Comparison of ENCODE assay signal across 18 mouse cellular contexts in genomic region chr16:14352234-14352633, GRCm38 (mm10). TPM values are rescaled to one million over a fixed set of nuclear protein-coding genes. Genes with fewer than 3 reads are reported as not detected.
DNase-seq lines count a peak whose midpoint lies in the region; ATAC-seq and TF ChIP-seq lines count a peak whose summit lies in the region.
"Had no signal": no experiment of that assay in that cellular context is flagged by ENCODE, and none has a peak within 500 bp of the region (broad histone marks: within the 10 kb centered on the region; RNA-seq: fewer than 3 reads in every experiment).

No protein-coding gene starts in this region.

- no peak for TF ChIP-seq EP300 in liver, postnatal 0 days (IDR thresholded peaks at IDR 0.05; ENCODE audit: low read depth)

- H3K4me2 ChIP-seq in liver, embryonic 13.5 days: no peak overlapping the region
- H3K4me2 ChIP-seq in liver, postnatal 0 days (ENCODE audit: low read depth, low read length): no peak overlapping the region
- H3K4me2 ChIP-seq: embryonic facial prominence, embryonic 13.5 days; forebrain, embryonic 13.5 days; heart, embryonic 12.5 days; hindbrain, embryonic 15.5 days had no signal

- TF ChIP-seq CTCF in liver, postnatal 0 days (IDR thresholded peaks at IDR 0.05; ENCODE audit: low read depth): no peak

- 63% methylated on average over 3 of the region's 3 CpGs for WGBS in liver, embryonic 13.5 days (ENCODE audit: insufficient replicate concordance)
- WGBS in liver, postnatal 0 days (ENCODE audit: insufficient replicate concordance): 70% methylated on average over 3 of the region's 3 CpGs

- DNase-seq in liver, embryonic 13.5 days: no peak
- DNase-seq in liver: no peak
- no peak for DNase-seq in liver, postnatal 0 days
- no peak for DNase-seq in layer of hippocampus, adult 9-10 months (ENCODE audit: low spot score)
- no peak for DNase-seq in adrenal gland, adult 18-20 months (ENCODE audit: low spot score in 2 of 2)
- DNase-seq: adrenal gland, postnatal 10 days; cerebellum, adult 18-20 months; cerebellum, adult 9-11 months; cerebellum, postnatal 36 days; forebrain, postnatal 0 days; gastrocnemius, postnatal 14 days; heart, postnatal 36 days had no signal

- no peaks in the 10 kb centered on the region for H3K27me3 ChIP-seq in liver, embryonic 13.5 days
- no peaks in the 10 kb centered on the region for H3K27me3 ChIP-seq in liver, postnatal 0 days (ENCODE audit: insufficient read depth, low read length)
- H3K27me3 ChIP-seq: CH12.LX; embryonic facial prominence, embryonic 13.5 days; forebrain, embryonic 13.5 days; heart, embryonic 12.5 days; hindbrain, embryonic 15.5 days had no signal

- peaks cover 34% of the 10 kb centered on the region for H3K4me1 ChIP-seq in liver, embryonic 13.5 days (replicated peaks)
- H3K4me1 ChIP-seq in brown adipose tissue, adult 24 weeks (ENCODE audit: control insufficient read depth, insufficient read depth, insufficient read length, low read length): peaks cover 6% of the 10 kb centered on the region; the same call in 1 of the 2 replicates
- peaks cover 7% of the 10 kb centered on the region; the same call in 1 of the 2 replicates for H3K4me1 ChIP-seq in liver, postnatal 0 days (ENCODE audit: insufficient read depth)
- H3K4me1 ChIP-seq: embryonic facial prominence, embryonic 13.5 days; forebrain, embryonic 13.5 days; heart, embryonic 12.5 days; hindbrain, embryonic 15.5 days had no signal

- no peak overlapping the region for H3K4me3 ChIP-seq in liver, embryonic 13.5 days (replicated peaks)
- no peak overlapping the region for H3K4me3 ChIP-seq in brown adipose tissue, adult 24 weeks (ENCODE audit: insufficient read depth, low read depth, low read length)
- H3K4me3 ChIP-seq in liver, postnatal 0 days (ENCODE audit: low read depth, low read length): no peak overlapping the region
- H3K4me3 ChIP-seq: embryonic facial prominence, embryonic 13.5 days; forebrain, embryonic 13.5 days; heart, embryonic 12.5 days; hindbrain, embryonic 15.5 days had no signal

- H3K36me3 ChIP-seq in liver, embryonic 13.5 days: no peaks in the 10 kb centered on the region
- no peaks in the 10 kb centered on the region for H3K36me3 ChIP-seq in liver, postnatal 0 days (replicated peaks; ENCODE audit: insufficient read depth, low read length)
- H3K36me3 ChIP-seq: embryonic facial prominence, embryonic 13.5 days; heart, embryonic 12.5 days; hindbrain, embryonic 15.5 days had no signal

- ATAC-seq in liver, embryonic 13.5 days (ENCODE audit: low read depth): no peak
- no peak for ATAC-seq in liver, postnatal 0 days
- ATAC-seq: forebrain, embryonic 13.5 days; forebrain, postnatal 0 days had no signal

- H3K9me3 ChIP-seq in liver, embryonic 13.5 days (replicated peaks): no peaks in the 10 kb centered on the region
- H3K9me3 ChIP-seq in liver, postnatal 0 days (ENCODE audit: low read length): no peaks in the 10 kb centered on the region
- H3K9me3 ChIP-seq: embryonic facial prominence, embryonic 13.5 days; forebrain, embryonic 13.5 days; heart, embryonic 12.5 days; hindbrain, embryonic 15.5 days had no signal

- H3K27ac ChIP-seq in liver, embryonic 13.5 days: 0 out of 2 replicates have a peak overlapping the region, but pooled peaks have one; percentile 35
- peak overlapping the region; percentile 31; the same call in 1 of the 2 replicates for H3K27ac ChIP-seq in brown adipose tissue, adult 24 weeks (replicated peaks; ENCODE audit: low read depth, low read length)
- H3K27ac ChIP-seq in liver, postnatal 0 days (ENCODE audit: low read depth): 0 out of 2 replicates have a peak overlapping the region, but pooled peaks have one; percentile 13
- H3K27ac ChIP-seq: embryonic facial prominence, embryonic 13.5 days; forebrain, embryonic 13.5 days; hindbrain, embryonic 15.5 days had no signal

- no peak overlapping the region for H3K9ac ChIP-seq in liver, embryonic 13.5 days
- H3K9ac ChIP-seq in liver, postnatal 0 days (replicated peaks): no peak overlapping the region
- H3K9ac ChIP-seq: embryonic facial prominence, embryonic 13.5 days; forebrain, embryonic 13.5 days; forebrain, postnatal 0 days; heart, embryonic 12.5 days; hindbrain, embryonic 15.5 days had no signal

RNA-seq across cellular contexts. Expression of gene Abcc1, which starts 9.1 kb away (rescaled TPM):
- polyA plus RNA-seq in liver, embryonic 13.5 days (2015; fragmentation: Nextera tagmentation; extraction: Ambion mirVana): 3.3 and 3.8 TPM in 2 replicates
- 11.1 and 20.7 TPM in 2 replicates for polyA plus RNA-seq in brown adipose tissue, adult 24 weeks (2012; ENCODE audit: insufficient read depth, insufficient read length, missing spikeins)
- polyA plus RNA-seq in liver, postnatal 0 days (2015; fragmentation: Nextera tagmentation; extraction: Ambion mirVana): 1.2 and 1.7 TPM in 2 replicates
- total RNA-seq in adrenal gland, adult 18-20 months (2021): 10 to 100 TPM; 20.8 to 24.0 TPM

RNA-seq across cellular contexts. Expression of gene Fopnl, which starts 35.0 kb away (rescaled TPM):
- 77.5 and 81.4 TPM in 2 replicates for polyA plus RNA-seq in liver, embryonic 13.5 days (2015; fragmentation: Nextera tagmentation; extraction: Ambion mirVana)
- 79.2 and 86.7 TPM in 2 replicates for polyA plus RNA-seq in brown adipose tissue, adult 24 weeks (2012; ENCODE audit: insufficient read depth, insufficient read length, missing spikeins)
- 40.7 and 45.1 TPM in 2 replicates for polyA plus RNA-seq in liver, postnatal 0 days (2015; fragmentation: Nextera tagmentation; extraction: Ambion mirVana)
- total RNA-seq in adrenal gland, adult 18-20 months (2021): 10 to 100 TPM; 46.8 to 53.2 TPM
